Mouse (Mus musculus) heart, adult 2 months (tissue): ENCODE measurements around the gene D930007J09Rik.

Experiments used
- CTCF ChIP-seq: fragments of 200-600 bp; IDR thresholded peaks from 2 replicates; pipeline ENCODE4 v1.8.1; 2022; ENCODE audit warnings: antibody characterized with exemption, mild to moderate bottlenecking, moderate library complexity
- EP300 ChIP-seq: fragments of 200-500 bp; IDR thresholded peaks from 2 replicates; pipeline ENCODE4 v1.6.1; 2011; ENCODE audit warnings: low read depth, low read length, control low read depth; ENCODE audit not compliant: insufficient read depth
- POLR2A ChIP-seq: fragments of 200-500 bp; IDR thresholded peaks from 2 replicates; pipeline ENCODE4 v1.6.1; 2011; ENCODE audit warnings: mild to moderate bottlenecking, low read depth, low read length, control low read depth; ENCODE audit not compliant: insufficient read depth

DNA sequence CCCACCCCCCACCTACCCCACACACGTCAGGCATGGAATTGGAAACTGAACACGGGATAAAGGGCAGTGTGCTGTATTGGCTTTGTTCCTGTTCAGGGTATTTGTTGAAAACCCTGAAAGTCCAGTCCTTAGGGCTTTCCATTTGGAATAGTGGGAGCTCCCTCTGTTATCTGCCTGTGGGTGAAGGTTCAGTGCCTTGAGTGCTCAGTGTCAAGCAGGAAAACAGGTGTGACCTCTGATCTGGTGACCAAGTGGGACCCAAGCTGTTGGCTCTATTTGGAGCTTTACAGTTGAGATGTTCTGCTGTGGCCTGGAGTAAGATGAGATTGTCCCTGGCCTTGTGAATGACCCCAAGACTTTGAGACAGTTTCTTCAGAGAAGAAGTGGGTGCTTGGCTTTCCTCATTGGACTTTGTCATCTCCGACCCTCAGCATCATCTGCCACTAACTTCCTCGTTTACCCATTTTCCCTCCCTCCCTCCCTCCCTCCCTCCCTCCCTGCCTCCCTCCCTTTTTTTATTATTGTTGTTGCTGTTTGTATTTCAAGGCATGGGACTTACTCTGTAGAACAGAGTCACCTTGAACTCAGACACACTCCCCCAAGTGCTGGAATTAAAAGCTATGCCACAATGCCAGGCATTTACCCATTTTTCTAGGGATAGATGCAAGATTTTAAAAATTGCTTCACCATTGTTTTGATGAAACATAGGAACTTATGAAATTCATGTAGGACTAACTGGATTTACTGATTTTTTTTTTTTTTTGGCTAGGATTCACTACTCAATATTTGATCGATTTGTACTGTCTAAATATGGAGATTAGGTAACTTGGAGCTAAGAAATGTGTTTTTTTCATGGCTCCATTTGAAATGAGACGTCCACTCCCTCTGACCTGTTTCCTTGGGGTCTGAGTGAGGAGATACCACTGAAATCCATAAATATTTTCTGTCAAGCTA, 22.0 kb upstream of the D930007J09Rik start:
- TF ChIP-seq CTCF (no peak), POLR2A (no peak), EP300 (no peak)
